Comparison of ENCODE assay signal across 1 mouse cellular context in genomic region chr2:76673472-76674081, GRCm38 (mm10).
TF ChIP-seq lines count a peak whose summit lies in the region.

No protein-coding gene starts in this region.

TF ChIP-seq in MEL, 35 proteins besides CTCF, POLR2A, EP300 and RAD21 (continued from another document):
- no peak for TF ChIP-seq MEF2A (IDR thresholded peaks at IDR 0.05; ENCODE audit: extremely low read depth, insufficient replicate concordance, low read depth, low read length, poor library complexity, severe bottlenecking)
- TF ChIP-seq USF1 (IDR thresholded peaks at IDR 0.05; ENCODE audit: low read depth, low read length): no peak
- 0 out of 2 replicates have a peak, but pooled peaks have one; percentile 51 for TF ChIP-seq SIN3A (IDR thresholded peaks at IDR 0.05; ENCODE audit: low read length)
- peak; percentile 22; the same call in 1 of the 2 replicates for TF ChIP-seq HCFC1 (IDR thresholded peaks at IDR 0.05; ENCODE audit: low read depth, low read length)
- no peak for TF ChIP-seq TBP (IDR thresholded peaks at IDR 0.05; ENCODE audit: low read depth, low read length)
- no peak for TF ChIP-seq BHLHE40 (IDR thresholded peaks at IDR 0.05; ENCODE audit: borderline replicate concordance, low read depth, low read length)
- TF ChIP-seq JUND (IDR thresholded peaks at IDR 0.05; ENCODE audit: low read depth, low read length): no peak
